Mouse (Mus musculus): Measurements from ENCODE around the gene Olfr1432. TPM values are rescaled to one million over a fixed set of nuclear protein-coding genes. Genes with fewer than 3 reads are reported as not detected.

Gene Olfr1432
- polyA plus RNA-seq (2017; shearing (Covaris generic)), result not detected

DNA sequence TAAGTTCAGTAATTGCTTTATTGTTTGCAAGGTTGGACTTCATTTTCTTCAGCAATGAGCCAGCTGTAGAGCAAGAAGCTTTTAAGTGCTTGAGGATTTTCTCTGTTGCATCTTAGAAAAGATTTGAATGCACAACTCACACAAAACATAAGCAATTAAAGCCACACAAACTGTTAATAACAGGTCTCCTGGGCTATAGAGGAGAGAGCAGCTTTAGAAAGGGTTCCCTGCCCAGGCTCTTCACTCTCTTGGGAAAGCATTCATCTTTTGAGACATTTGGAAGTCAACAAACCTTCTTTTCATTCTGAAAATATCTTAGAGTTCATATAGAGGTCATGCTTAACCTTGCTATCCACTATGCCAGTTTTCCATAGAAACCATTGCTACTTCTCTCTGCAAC is at the start of gene Olfr1432:
Gene Olfr1432, minus strand, starts transcription at position 101 of the 400 bp plus-strand sequence.

GRCm38 (mm10) chr19:12279554-12279953 is 47.2 kb upstream of the Olfr1432 start, which contains the start of gene Olfr1434:
TSS of gene Olfr1434 (plus strand) at chr19:12279854.

GRCm38 (mm10) chr19:12260732-12261131 is 28.3 kb upstream of the Olfr1432 start, which contains the start of gene Olfr235:
TSS of gene Olfr235 (plus strand) at chr19:12261032.

GRCm38 (mm10) chr19:12241559-12241958 is 9.2 kb upstream of the Olfr1432 start, which contains the start of gene Olfr262:
TSS of gene Olfr262 (minus strand) at chr19:12241659.

GRCm38 (mm10) chr19:12200334-12200733 is 32.1 kb downstream of the Olfr1432 start, which contains the start of gene Olfr1431:
TSS of gene Olfr1431 (plus strand) at chr19:12200634.

Other genes with a start within 250 kb of the Olfr1432 start
- gene Olfr1423, start 191.3 kb downstream of the Olfr1432 start, polyA plus RNA-seq (2017; shearing (Covaris generic)), result not detected
- 0.29 TPM for gene Olfr1424, start 169.9 kb downstream of the Olfr1432 start, polyA plus RNA-seq (2017; shearing (Covaris generic))
- gene Olfr1425, start 154.9 kb downstream of the Olfr1432 start, polyA plus RNA-seq (2017; shearing (Covaris generic)), result not detected
- not detected for gene Olfr1426, start 140.6 kb downstream of the Olfr1432 start, polyA plus RNA-seq (2017; shearing (Covaris generic))
- not detected for gene Olfr1427, start 129.3 kb downstream of the Olfr1432 start, polyA plus RNA-seq (2017; shearing (Covaris generic))
- gene Olfr1428, start 116.7 kb downstream of the Olfr1432 start, polyA plus RNA-seq (2017; shearing (Covaris generic)), result not detected
- gene Olfr76, start 109.4 kb downstream of the Olfr1432 start, polyA plus RNA-seq (2017; shearing (Covaris generic)), result not detected
- gene Olfr1555-ps1, start 62.5 kb downstream of the Olfr1432 start, polyA plus RNA-seq (2017; shearing (Covaris generic)), result not detected
- gene Olfr1431, start 32.0 kb downstream of the Olfr1432 start, polyA plus RNA-seq (2017; shearing (Covaris generic)), result not detected
- 0.73 TPM for gene Olfr262, start 9.1 kb upstream of the Olfr1432 start, polyA plus RNA-seq (2017; shearing (Covaris generic))
- not detected for gene Olfr235, start 28.4 kb upstream of the Olfr1432 start, polyA plus RNA-seq (2017; shearing (Covaris generic))
- not detected for gene Olfr1434, start 47.3 kb upstream of the Olfr1432 start, polyA plus RNA-seq (2017; shearing (Covaris generic))
- not detected for gene Olfr1436, start 66.5 kb upstream of the Olfr1432 start, polyA plus RNA-seq (2017; shearing (Covaris generic))
- gene Olfr1437, start 92.5 kb upstream of the Olfr1432 start, polyA plus RNA-seq (2017; shearing (Covaris generic)), result not detected
- gene Olfr1438-ps1, start 103.3 kb upstream of the Olfr1432 start, polyA plus RNA-seq (2017; shearing (Covaris generic)), result 0.16 TPM
- gene Olfr1440, start 154.7 kb upstream of the Olfr1432 start, polyA plus RNA-seq (2017; shearing (Covaris generic)), result 0.26 TPM
- gene Olfr1441, start 184.8 kb upstream of the Olfr1432 start, polyA plus RNA-seq (2017; shearing (Covaris generic)), result not detected
- 0.26 TPM for gene Pfpl, start 195.3 kb upstream of the Olfr1432 start, polyA plus RNA-seq (2017; shearing (Covaris generic))
- not detected for gene Mpeg1, start 228.2 kb upstream of the Olfr1432 start, polyA plus RNA-seq (2017; shearing (Covaris generic))

Data from effector memory CD4-positive, alpha-beta T cell, adult 7 months (primary cell).